Mouse (Mus musculus) embryonic fibroblast, embryonic 13.5 days (primary cell): Measurements from ENCODE around the gene Zscan10.

Source experiments
- CTCF ChIP-seq: IDR thresholded peaks from 2 replicates; pipeline ENCODE4 v1.5.1; 2011; ENCODE audit warnings: mild to moderate bottlenecking, control low read depth, low read length, moderate library complexity, borderline replicate concordance; ENCODE audit not compliant: insufficient read depth
- POLR2A ChIP-seq: IDR thresholded peaks from 2 replicates; pipeline ENCODE4 v1.6.1; 2011; ENCODE audit warnings: low read depth, mild to moderate bottlenecking, control low read depth, low read length, moderate library complexity

DNA sequence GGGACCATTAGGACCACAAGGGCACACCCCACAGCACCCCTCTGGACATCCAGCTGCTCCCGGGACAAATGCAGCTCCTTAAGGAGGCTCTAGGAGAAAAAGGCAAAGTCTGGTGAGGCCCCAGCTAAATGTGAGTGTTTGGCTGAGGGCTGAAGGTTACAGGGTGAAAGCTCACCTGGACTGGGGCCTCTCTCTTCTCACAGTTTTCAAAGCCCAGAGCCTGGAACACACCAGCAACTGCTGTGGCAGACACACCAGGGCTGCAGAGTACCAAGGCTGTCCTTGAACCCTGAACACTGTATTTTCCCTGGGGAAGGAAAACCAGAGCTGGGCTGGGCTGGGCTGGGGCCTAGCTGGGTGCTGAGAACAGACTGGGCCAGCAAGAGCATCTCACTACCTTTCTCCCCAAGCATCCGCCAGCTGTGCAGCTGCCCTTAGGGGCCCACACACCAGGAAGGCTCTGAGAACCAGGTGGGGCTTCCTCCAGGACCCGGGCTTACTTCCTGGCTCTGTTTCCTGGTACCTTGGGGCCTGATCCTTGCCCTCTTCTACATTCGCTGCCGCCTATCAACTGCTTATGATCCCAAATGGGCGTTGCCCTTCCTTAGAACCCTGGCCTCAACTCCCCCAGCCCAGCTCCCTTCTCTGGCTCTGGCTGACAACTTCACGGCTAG lies 45.3 kb upstream of the Zscan10 start:
- no peak for TF ChIP-seq POLR2A
- TF ChIP-seq CTCF: no peak
